Mouse (Mus musculus): ENCODE measurements around the gene Otulinl.

GRCm38 (mm10) chr15:27678511-27678910 is 2.9 kb downstream of the Otulinl start:
- TF ChIP-seq CTCF (IDR thresholded peaks at IDR 0.05; ENCODE audit: low read depth), result no peak
- no peak for TF ChIP-seq EP300 (IDR thresholded peaks at IDR 0.05; ENCODE audit: low read depth)
